Mouse (Mus musculus): ENCODE measurements around the gene Myh14. TPM values are rescaled to one million over a fixed set of nuclear protein-coding genes. Genes with fewer than 3 reads are reported as not detected.

The Myh14 gene
- polyA plus RNA-seq, 1 experiment from 2014 or later: 33.6 TPM

DNA sequence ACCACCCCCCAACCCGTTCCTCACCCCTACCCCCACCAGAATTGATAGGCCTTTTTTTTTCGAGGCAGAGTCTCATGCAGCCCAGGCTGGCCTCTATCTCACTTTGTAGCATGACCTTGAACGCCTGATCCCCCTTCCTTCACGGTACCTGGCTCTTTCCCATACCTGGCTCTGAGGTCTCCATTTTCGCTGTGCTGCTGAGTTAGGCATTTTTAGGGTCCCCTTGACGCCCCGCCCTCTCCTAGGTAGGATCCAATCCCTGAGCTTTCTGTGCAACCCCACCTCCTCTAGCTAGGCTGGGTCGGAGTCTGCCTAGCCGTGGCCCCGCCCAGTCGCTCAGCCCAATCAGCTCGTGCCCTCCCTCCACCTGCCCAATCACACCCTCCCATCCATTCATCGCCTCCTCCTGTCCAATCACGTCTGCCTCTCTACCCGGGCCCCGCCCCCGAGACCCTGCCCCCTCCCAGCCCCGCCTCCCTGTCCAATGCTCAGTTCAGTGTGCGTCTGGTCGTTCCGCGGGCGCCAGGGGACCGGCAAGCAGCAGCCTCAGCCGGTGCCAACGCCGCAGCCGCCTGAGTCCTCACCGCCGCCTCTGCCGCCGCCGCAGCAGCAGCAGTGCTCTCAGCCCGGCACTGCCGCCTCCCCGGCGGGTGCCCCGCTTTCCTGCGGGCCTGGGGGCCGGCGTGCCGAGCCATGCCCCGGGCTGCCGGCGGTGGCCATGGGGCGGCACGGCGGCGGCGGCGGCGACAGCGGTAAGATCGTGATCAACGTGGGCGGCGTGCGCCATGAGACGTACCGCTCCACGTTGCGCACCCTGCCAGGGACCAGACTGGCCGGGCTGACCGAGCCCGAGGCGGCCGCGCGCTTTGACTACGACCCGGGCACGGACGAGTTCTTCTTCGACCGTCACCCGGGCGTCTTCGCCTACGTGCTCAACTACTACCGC, 80.0 kb downstream of the Myh14 start, which contains the start of gene Kcnc3:
Gene Kcnc3 (plus strand): TSS at position 263 of the 946 bp plus-strand sequence.
- DNase-seq (peak; percentile 93), ATAC-seq (ENCODE audit: insufficient read depth) (peak; percentile 91)
- H3K4me1 ChIP-seq (ENCODE audit: insufficient read depth): no peaks in the 10 kb centered on the region
- no peaks in the 10 kb centered on the region for H3K36me3 ChIP-seq (ENCODE audit: insufficient read depth)
- no peaks in the 10 kb centered on the region for H3K9me3 ChIP-seq (ENCODE audit: low read depth, low read length)
- WGBS: under 1% methylated on average over 69 of the region's 80 CpGs
- peak within 1 kb of the TSS; percentile 50 for H3K4me3 ChIP-seq (ENCODE audit: low read depth, low read length)
- TF ChIP-seq CTCF (IDR thresholded peaks at IDR 0.05; ENCODE audit: low read depth): no peak
- H3K27ac ChIP-seq (ENCODE audit: low read depth): no peak within 1 kb of the TSS
- peaks cover 79% of the 10 kb centered on the region for H3K27me3 ChIP-seq (ENCODE audit: insufficient read depth, low read length)
- H3K9ac ChIP-seq: peak within 1 kb of the TSS; percentile 29
- peak within 1 kb of the TSS; percentile 99 for H3K4me2 ChIP-seq

DNA sequence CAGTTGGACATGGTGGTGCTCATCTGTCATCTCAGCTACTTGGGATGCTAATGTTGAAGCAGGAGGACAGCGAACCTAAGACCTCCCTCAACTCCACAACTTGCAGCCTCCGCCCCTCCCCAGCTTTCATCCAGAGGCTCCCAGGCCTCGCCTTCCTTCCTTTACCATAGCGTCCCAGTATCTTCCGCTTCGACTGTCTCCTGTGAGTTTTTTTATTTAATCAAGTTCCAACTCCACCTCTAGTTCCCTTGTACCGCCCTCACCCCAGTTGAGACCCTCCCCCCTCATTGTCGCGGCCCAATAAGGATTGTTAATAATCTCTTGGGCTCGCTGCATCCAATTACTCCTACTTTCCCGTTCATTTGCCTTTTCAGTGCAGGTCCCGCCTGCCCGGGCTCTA, 80.7 kb downstream of the Myh14 start:
- no peak for TF ChIP-seq CTCF (IDR thresholded peaks at IDR 0.05; ENCODE audit: low read depth)
- Histone ChIP-seq H3K36me3 (ENCODE audit: insufficient read depth) (no peaks in the 10 kb centered on the region), H3K9ac (no peak overlapping the region), H3K4me3 (ENCODE audit: low read depth, low read length) (peak overlapping the region; percentile 50; the same call in 1 of the 2 replicates), H3K4me1 (ENCODE audit: insufficient read depth) (no peaks in the 10 kb centered on the region), H3K4me2 (peak overlapping the region; percentile 99), H3K27me3 (ENCODE audit: insufficient read depth, low read length) (peaks cover 82% of the 10 kb centered on the region), H3K27ac (ENCODE audit: low read depth) (no peak overlapping the region), H3K9me3 (ENCODE audit: low read depth, low read length) (no peaks in the 10 kb centered on the region)
- WGBS: 3% methylated on average over 13 of the region's 13 CpGs
- ATAC-seq (ENCODE audit: insufficient read depth): 0 out of 2 replicates have a peak, but pooled peaks have one; percentile 2
- DNase-seq: no peak

DNA sequence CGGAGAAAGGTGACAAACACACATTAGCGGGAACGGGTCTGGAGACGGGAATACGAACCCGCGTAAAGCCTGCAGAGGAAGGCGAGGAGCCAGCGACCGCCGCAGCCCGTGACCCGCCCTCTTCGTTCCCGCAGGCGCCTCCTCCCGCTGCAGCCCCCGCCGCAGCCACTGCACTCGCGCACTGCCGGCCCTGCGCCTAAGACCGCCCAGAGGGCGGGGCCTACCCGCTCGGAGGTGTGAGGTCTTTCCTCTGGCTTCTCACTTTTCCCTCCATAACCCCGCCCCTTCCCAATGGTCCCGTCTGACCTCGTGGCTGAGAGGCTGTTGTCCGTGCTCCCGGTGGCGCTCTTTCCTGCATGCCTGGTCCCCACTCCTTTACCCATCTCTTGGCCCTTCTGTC, 81.5 kb downstream of the Myh14 start:
- H3K4me2 ChIP-seq: peak overlapping the region; percentile 99
- H3K9ac ChIP-seq: no peak overlapping the region; the same call in 1 of the 2 replicates
- DNase-seq (peak; percentile 87), ATAC-seq (ENCODE audit: insufficient read depth) (peak; percentile 33)
- WGBS: 1% methylated on average over 32 of the region's 33 CpGs
- H3K36me3 ChIP-seq (ENCODE audit: insufficient read depth): no peaks in the 10 kb centered on the region
- H3K4me1 ChIP-seq (ENCODE audit: insufficient read depth): no peaks in the 10 kb centered on the region
- peaks cover 82% of the 10 kb centered on the region for H3K27me3 ChIP-seq (ENCODE audit: insufficient read depth, low read length)
- H3K4me3 ChIP-seq (ENCODE audit: low read depth, low read length): peak overlapping the region; percentile 33
- no peak overlapping the region for H3K27ac ChIP-seq (ENCODE audit: low read depth)
- TF ChIP-seq CTCF (IDR thresholded peaks at IDR 0.05; ENCODE audit: low read depth): 0 out of 2 replicates have a peak, but pooled peaks have one; percentile 9
- H3K9me3 ChIP-seq (ENCODE audit: low read depth, low read length): no peaks in the 10 kb centered on the region

DNA sequence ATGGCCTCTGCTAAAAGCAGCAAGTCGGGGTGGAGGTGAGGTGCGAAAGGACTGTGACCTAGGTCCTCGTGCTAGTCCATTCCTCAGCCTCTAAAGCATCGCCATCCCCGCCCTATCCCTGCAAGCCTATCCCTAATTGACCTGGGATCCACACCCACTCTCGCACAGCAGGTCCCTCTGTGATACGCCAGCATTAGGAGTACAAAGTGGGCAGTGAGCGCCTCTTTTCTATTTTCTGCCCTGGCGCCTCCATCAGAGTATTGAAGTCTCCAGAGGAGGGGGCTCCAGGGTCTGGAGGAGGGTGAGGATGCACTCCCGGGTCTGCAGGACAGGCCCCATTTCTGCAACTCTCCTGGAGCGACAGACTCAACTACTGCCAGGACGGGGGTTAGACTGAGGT, 82.3 kb downstream of the Myh14 start:
- Histone ChIP-seq H3K36me3 (ENCODE audit: insufficient read depth) (no peaks in the 10 kb centered on the region), H3K4me2 (peak overlapping the region; percentile 99), H3K27ac (ENCODE audit: low read depth) (no peak overlapping the region), H3K27me3 (ENCODE audit: insufficient read depth, low read length) (peaks cover 79% of the 10 kb centered on the region), H3K4me1 (ENCODE audit: insufficient read depth) (no peaks in the 10 kb centered on the region), H3K4me3 (ENCODE audit: low read depth, low read length) (peak overlapping the region; percentile 33), H3K9me3 (ENCODE audit: low read depth, low read length) (no peaks in the 10 kb centered on the region), H3K9ac (no peak overlapping the region)
- 9% methylated on average over 12 of the region's 12 CpGs for WGBS
- no peak for DNase-seq
- no peak for ATAC-seq (ENCODE audit: insufficient read depth)
- TF ChIP-seq CTCF (IDR thresholded peaks at IDR 0.05; ENCODE audit: low read depth): no peak

DNA sequence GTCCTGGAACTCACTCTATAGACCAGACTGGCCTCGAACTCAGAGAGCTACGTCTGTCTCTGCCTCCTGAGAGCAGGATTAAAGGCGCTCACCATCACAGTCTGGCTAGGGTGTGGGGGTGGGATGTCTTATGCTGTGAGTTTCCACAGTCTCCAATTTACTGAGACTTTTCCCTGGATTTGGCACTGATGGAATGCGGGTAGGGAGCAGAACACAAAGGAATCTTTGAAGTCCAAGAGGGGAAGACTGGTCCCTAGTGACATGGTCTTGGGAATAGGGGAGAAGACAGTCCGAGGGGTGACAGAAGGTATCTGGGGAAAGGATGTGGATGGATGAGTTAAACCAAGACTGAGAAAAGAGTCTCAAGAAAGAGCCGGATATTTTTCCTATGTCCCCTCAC, 83.0 kb downstream of the Myh14 start:
- Histone ChIP-seq H3K36me3 (ENCODE audit: insufficient read depth) (no peaks in the 10 kb centered on the region), H3K9ac (no peak overlapping the region), H3K27me3 (ENCODE audit: insufficient read depth, low read length) (peaks cover 72% of the 10 kb centered on the region), H3K4me3 (ENCODE audit: low read depth, low read length) (no peak overlapping the region), H3K4me2 (peak overlapping the region; percentile 53; the same call in 1 of the 2 replicates), H3K4me1 (ENCODE audit: insufficient read depth) (no peaks in the 10 kb centered on the region), H3K9me3 (ENCODE audit: low read depth, low read length) (no peaks in the 10 kb centered on the region), H3K27ac (ENCODE audit: low read depth) (no peak overlapping the region)
- ATAC-seq (ENCODE audit: insufficient read depth): no peak
- no peak for DNase-seq
- TF ChIP-seq CTCF (IDR thresholded peaks at IDR 0.05; ENCODE audit: low read depth): no peak
- 32% methylated on average over 6 of the region's 6 CpGs for WGBS

DNA sequence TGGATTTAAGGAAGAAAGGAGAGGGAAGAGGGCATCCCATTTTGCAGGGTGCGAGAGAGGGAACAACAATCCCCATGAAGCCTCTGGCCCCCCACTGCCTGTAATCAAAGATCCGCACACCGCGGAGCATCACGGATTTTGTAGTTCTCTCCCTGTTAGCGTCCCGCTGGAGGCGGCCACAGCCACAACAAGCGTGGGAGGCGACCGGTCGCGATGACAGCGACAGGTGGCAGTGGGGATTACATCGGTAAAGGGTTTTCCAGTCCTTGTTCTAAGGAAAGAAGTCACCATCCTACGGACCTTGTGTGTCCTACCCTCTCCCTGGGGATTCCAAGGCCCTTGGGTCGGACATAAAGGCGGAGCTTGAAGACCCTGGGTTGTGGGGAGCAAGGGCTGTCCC, 83.7 kb downstream of the Myh14 start:
- H3K4me1 ChIP-seq (ENCODE audit: insufficient read depth): 0 out of 2 replicates have a peak, but pooled peaks cover 2% of the 10 kb centered on the region
- peak overlapping the region; percentile 22 for H3K4me3 ChIP-seq (ENCODE audit: low read depth, low read length)
- H3K27me3 ChIP-seq (ENCODE audit: insufficient read depth, low read length): peaks cover 65% of the 10 kb centered on the region
- no peak for ATAC-seq (ENCODE audit: insufficient read depth)
- H3K27ac ChIP-seq (ENCODE audit: low read depth): no peak overlapping the region
- 1% methylated on average over 18 of the region's 18 CpGs for WGBS
- peak overlapping the region; percentile 53 for H3K4me2 ChIP-seq
- peak; percentile 70 for DNase-seq
- H3K9me3 ChIP-seq (ENCODE audit: low read depth, low read length): no peaks in the 10 kb centered on the region
- TF ChIP-seq CTCF (IDR thresholded peaks at IDR 0.05; ENCODE audit: low read depth): no peak
- H3K9ac ChIP-seq: no peak overlapping the region
- H3K36me3 ChIP-seq (ENCODE audit: insufficient read depth): no peaks in the 10 kb centered on the region

DNA sequence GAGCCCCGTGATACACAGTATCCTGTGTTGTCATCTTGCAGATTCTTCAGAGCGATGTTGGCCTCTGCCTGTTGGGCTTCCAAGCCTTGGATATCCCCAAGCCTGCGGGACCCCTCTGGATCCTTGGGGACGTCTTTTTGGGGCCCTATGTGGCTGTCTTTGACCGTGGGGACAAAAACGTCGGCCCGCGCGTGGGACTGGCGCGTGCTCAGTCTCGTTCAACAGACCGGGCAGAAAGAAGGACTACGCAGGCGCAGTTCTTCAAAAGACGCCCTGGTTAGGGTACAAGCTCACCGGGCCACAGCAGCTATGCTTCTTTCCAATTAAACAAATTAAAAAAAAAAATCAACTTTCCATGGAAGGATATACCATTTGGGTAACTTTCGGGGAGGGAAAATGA, 84.1 kb downstream of the Myh14 start:
- no peaks in the 10 kb centered on the region for H3K36me3 ChIP-seq (ENCODE audit: insufficient read depth)
- peak overlapping the region; percentile 22 for H3K4me3 ChIP-seq (ENCODE audit: low read depth, low read length)
- H3K4me1 ChIP-seq (ENCODE audit: insufficient read depth): 0 out of 2 replicates have a peak, but pooled peaks cover 2% of the 10 kb centered on the region
- no peak for ATAC-seq (ENCODE audit: insufficient read depth)
- no peak overlapping the region for H3K27ac ChIP-seq (ENCODE audit: low read depth)
- H3K9ac ChIP-seq: no peak overlapping the region
- peak overlapping the region; percentile 53 for H3K4me2 ChIP-seq
- no peak for TF ChIP-seq CTCF (IDR thresholded peaks at IDR 0.05; ENCODE audit: low read depth)
- no peaks in the 10 kb centered on the region for H3K9me3 ChIP-seq (ENCODE audit: low read depth, low read length)
- peaks cover 61% of the 10 kb centered on the region for H3K27me3 ChIP-seq (ENCODE audit: insufficient read depth, low read length)
- peak; percentile 16 for DNase-seq
- 18% methylated on average over 19 of the region's 19 CpGs for WGBS
